Mouse (Mus musculus) ES-Bruce4 (cell line): ENCODE measurements around the gene Tmed9. TPM values are rescaled to one million over a fixed set of nuclear protein-coding genes. Genes with fewer than 3 reads are reported as not detected.
A peak's percentile ranks its signal among the peaks of the same experiment; 100 is the strongest.
"Not testable (repeated sequence)": the region's sequence is repeated elsewhere in the genome, so short reads cannot be mapped to it uniquely, and the experiment has no call there.

ENCODE experiments used
- H3K27ac ChIP-seq: 2 replicates; pipeline ENCODE4 v1.5.1; 2012; ENCODE audit warnings: low read length, inconsistent platforms; ENCODE audit not compliant: insufficient read depth
- H3K27me3 ChIP-seq: 2 replicates; pipeline ENCODE4 v1.6.1; 2012; ENCODE audit warnings: mild to moderate bottlenecking, low read length, inconsistent platforms; ENCODE audit not compliant: control insufficient read depth, poor library complexity, insufficient read depth, severe bottlenecking
- H3K36me3 ChIP-seq: 2 replicates; pipeline ENCODE4 v1.6.1; 2012; ENCODE audit warnings: inconsistent platforms, mild to moderate bottlenecking, low read length, moderate library complexity; ENCODE audit not compliant: control insufficient read depth, poor library complexity, insufficient read depth, severe bottlenecking
- H3K4me1 ChIP-seq: one replicate; pipeline ENCODE4 v1.8.1; 2011; ENCODE audit warnings: low read length; ENCODE audit not compliant: control insufficient read depth, insufficient read depth
- H3K4me3 ChIP-seq: 2 replicates; pipeline ENCODE4 v1.5.1; 2011; ENCODE audit warnings: low read depth, mild to moderate bottlenecking, low read length
- H3K9ac ChIP-seq: 2 replicates; pipeline ENCODE4 v1.6.1; 2012; ENCODE audit warnings: low read depth, mild to moderate bottlenecking, inconsistent platforms; ENCODE audit not compliant: poor library complexity, severe bottlenecking
- H3K9me3 ChIP-seq: replicated peaks from 2 replicates; pipeline ENCODE4 v1.6.1; 2012; ENCODE audit warnings: mild to moderate bottlenecking, low read length, inconsistent platforms; ENCODE audit not compliant: control insufficient read depth, poor library complexity, insufficient read depth, severe bottlenecking
- CTCF ChIP-seq: IDR thresholded peaks from one replicate; pipeline ENCODE4 v1.8.1; 2011; ENCODE audit warnings: low read depth, low read length
- EP300 ChIP-seq: IDR thresholded peaks from 2 replicates; pipeline ENCODE4 v1.6.1; 2011; ENCODE audit warnings: low read depth, low read length; ENCODE audit not compliant: insufficient read depth
- POLR2A ChIP-seq: IDR thresholded peaks from one replicate; pipeline ENCODE4 v1.8.1; 2011; ENCODE audit warnings: low read length; ENCODE audit not compliant: insufficient read depth
- polyA plus RNA-seq: library from polyadenylated mRNA; stranded (reverse); fragments of >200 nt; gene quantifications from 2 replicates; pipeline ENCODE4 v1.2.4, GENCODE M21; 2011; ENCODE audit warnings: low read depth; ENCODE audit not compliant: missing spikeins, insufficient read depth, insufficient read length

The Tmed9 gene
- polyA plus RNA-seq, 1 experiment = 94.2 TPM

DNA sequence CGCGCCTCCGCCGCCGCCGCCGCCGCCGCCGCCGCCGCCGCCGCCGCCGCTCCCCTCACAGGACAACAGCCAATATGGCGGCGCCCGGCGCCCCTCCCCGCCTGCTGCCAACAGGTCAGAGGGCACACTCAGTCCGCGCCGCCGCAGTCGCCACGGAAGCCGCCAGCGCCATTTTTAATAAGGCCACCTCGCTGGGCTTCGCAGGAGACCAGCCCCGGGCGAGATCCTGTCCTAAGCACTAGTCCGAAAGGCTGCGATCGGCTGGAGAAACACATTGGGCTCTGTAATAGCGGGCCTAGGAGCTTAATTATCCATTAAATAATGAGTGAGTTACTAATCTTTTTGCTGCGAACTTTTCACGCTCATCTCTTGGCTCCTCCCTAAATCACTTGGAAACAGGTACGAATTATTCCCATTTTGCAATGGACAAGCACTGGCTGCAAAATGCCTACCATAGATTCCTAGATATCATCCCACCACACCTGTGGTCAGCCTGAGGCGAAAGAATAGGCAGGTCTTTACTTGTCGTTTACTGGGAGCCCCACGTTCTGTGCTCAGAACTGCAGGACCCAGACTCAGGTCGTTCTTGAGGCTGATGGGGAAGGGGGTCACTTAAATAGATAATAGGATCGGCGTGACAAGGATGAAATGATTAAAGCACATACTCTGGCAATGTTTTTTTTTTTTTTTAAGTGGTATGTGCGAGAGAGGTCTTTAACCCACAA is 2.3 kb upstream of the Tmed9 start, which contains the start of gene Fam193b:
Gene Fam193b, minus strand, starts transcription at position 94 of the 725 bp plus-strand sequence.
- Histone ChIP-seq H3K36me3 (peaks cover 6% of the 10 kb centered on the region; the same call in 1 of the 2 replicates), H3K9ac (peak within 1 kb of the TSS; percentile 100), H3K27me3 (no peaks in the 10 kb centered on the region), H3K4me3 (peak within 1 kb of the TSS; percentile 100), H3K9me3 (peaks cover 7% of the 10 kb centered on the region; the same call in 1 of the 2 replicates), H3K4me1 (no peaks in the 10 kb centered on the region), H3K27ac (peak within 1 kb of the TSS; percentile 86)
- TF ChIP-seq POLR2A (no peak), CTCF (no peak), EP300 (no peak)

DNA sequence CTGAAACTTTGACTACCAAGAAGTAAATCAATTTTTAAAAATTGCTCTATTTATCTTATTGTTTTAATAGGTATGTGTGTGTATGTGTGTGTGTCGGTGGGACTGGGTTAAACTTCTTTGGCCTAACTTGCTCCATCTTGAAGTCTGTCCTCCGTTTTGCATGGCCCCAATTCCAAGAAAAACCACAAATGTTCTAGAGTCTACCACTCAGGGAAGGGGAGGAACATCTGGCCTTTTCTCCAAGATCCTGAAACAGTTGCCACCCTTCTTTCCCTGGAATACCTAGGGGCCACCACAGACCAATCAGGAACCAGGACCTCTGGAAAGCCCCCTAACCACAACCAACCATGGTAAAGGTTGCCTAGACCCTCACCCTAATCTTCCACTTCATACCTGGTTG is 1.6 kb upstream of the Tmed9 start:
- H3K4me3 ChIP-seq = no peak overlapping the region
- no peak overlapping the region for H3K9ac ChIP-seq

DNA sequence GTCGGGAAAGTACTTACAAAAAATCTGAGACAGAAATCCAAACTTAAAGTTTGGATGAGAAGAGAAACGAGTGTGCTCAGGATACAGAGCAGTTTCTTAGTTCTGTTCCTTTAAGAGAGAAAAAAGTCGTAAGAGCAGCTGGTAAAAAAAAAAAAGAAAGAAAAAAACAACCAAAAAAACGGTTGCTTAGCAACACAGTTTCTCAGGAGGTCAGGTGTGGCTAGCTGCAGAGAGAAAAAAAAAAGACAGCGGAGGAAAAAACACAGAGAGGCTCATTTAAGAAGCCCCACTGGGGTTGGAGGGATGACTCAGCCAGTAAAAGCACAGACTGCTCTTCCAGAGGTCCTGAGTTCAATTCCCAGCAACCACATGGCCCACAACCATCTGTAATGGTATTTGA is 789 bp downstream of the Tmed9 start:
- H3K27ac ChIP-seq = no peak overlapping the region
- H3K9ac ChIP-seq = no peak overlapping the region
- TF ChIP-seq CTCF (no peak), POLR2A (no peak), EP300 (no peak)
- H3K9me3 ChIP-seq = peaks cover 23% of the 10 kb centered on the region
- no peaks in the 10 kb centered on the region for H3K4me1 ChIP-seq
- no peak overlapping the region for H3K4me3 ChIP-seq
- no peaks in the 10 kb centered on the region for H3K36me3 ChIP-seq
- H3K27me3 ChIP-seq = no peaks in the 10 kb centered on the region

More for the DNA sequence above, 1.6 kb upstream of the Tmed9 start:
- Histone ChIP-seq H3K27me3 (no peaks in the 10 kb centered on the region), H3K4me1 (no peaks in the 10 kb centered on the region), H3K9me3 (peaks cover 9% of the 10 kb centered on the region; the same call in 1 of the 2 replicates), H3K27ac (no peak overlapping the region), H3K36me3 (peaks cover 6% of the 10 kb centered on the region; the same call in 1 of the 2 replicates)
- TF ChIP-seq POLR2A = no peak
- no peak for TF ChIP-seq CTCF
- TF ChIP-seq EP300 = no peak

DNA sequence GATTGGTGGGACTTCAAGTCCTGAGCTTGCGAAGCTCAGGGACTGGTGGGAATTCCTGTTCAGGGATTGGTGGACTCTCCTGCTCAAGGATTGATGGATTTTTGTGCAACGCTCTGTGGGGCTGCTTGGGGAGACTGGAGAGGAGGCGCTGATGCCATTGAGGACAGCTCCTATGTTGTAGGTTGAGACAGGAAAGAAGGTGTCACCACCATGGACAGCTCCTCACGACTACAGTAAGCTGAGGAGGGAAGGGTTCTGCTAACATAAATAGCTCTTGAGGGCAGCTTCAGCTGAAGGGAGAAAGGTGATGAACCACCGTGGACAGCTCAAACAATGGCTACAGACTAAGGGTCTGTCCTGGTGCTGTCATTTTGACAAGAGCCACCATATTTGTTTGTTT is 2.4 kb downstream of the Tmed9 start:
- Histone ChIP-seq H3K27ac (no peak overlapping the region), H3K4me3 (no peak overlapping the region), H3K9ac (no peak overlapping the region), H3K9me3 (peaks cover 23% of the 10 kb centered on the region), H3K36me3 (no peaks in the 10 kb centered on the region), H3K27me3 (no peaks in the 10 kb centered on the region), H3K4me1 (no peaks in the 10 kb centered on the region)
- TF ChIP-seq CTCF = no peak
- no peak for TF ChIP-seq EP300
- no peak for TF ChIP-seq POLR2A

DNA sequence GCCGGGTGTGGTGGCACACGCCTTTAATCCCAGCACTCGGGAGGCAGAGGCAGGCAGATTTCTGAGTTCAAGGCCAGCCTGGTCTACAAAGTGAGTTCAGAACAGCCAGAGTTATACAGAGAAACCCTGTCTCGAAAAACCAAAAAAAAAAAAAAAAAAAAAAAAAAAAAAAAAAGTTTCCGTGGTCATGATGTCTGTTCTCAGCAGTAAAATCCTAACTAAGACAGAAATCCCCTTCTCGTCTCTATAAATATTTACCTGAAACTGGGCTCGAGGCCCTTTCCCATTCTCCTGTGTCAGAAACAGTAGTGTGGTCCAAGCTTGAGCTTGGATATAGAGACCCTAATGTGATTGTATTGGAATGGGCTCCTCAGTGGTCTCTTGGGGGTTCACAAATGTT is 3.3 kb downstream of the Tmed9 start:
- H3K36me3 ChIP-seq, H3K9ac ChIP-seq, H3K27ac ChIP-seq, H3K4me1 ChIP-seq, H3K27me3 ChIP-seq, H3K4me3 ChIP-seq: not testable (repeated sequence)
- H3K9me3 ChIP-seq = peaks cover 23% of the 10 kb centered on the region

DNA sequence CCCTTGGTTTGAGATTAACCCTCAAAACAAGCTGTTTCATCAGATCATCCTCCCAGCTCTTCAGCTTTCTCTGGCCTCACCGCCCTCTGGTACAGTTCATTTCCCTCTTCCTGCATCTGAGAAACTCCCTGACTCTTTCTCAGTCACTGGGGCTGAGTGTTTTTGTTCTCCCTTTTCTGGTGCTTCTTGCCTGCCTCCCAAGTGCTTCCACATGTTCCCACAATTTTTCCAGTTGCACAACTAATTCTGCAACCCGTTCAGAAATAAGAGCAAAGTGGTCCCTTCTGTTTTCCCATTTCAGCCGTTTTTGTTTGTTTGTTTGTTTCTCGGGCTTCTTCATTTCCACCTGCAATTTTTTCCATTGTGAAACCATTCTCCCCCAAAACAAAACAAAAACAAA is 4.6 kb downstream of the Tmed9 start:
- H3K27me3 ChIP-seq = no peaks in the 10 kb centered on the region
- no peaks in the 10 kb centered on the region for H3K36me3 ChIP-seq
- peaks cover 23% of the 10 kb centered on the region for H3K9me3 ChIP-seq
- no peak overlapping the region for H3K9ac ChIP-seq
- TF ChIP-seq CTCF (no peak), EP300 (no peak), POLR2A (no peak)
- H3K27ac ChIP-seq = no peak overlapping the region
- H3K4me1 ChIP-seq = no peaks in the 10 kb centered on the region
- no peak overlapping the region for H3K4me3 ChIP-seq
